Mouse (Mus musculus) liver, adult 2 months (tissue): Measurements from ENCODE around the gene Azi2. TPM values are rescaled to one million over a fixed set of nuclear protein-coding genes. Genes with fewer than 3 reads are reported as not detected.

Source experiments
- DNase-seq: peaks from one replicate; pipeline ENCODE4 v3.0.0-alpha.2; 2011; ENCODE audit warnings: low read depth, low spot score; ENCODE audit errors: extremely low read depth
- H3K27ac ChIP-seq: fragments of 200-500 bp; replicated peaks from 2 replicates; pipeline ENCODE4 v1.5.1; 2012; ENCODE audit warnings: low read depth, mild to moderate bottlenecking, control low read depth, inconsistent platforms, low read length; ENCODE audit not compliant: insufficient read depth
- H3K27me3 ChIP-seq: fragments of 200-500 bp; 2 replicates; pipeline ENCODE4 v1.6.1; 2012; ENCODE audit warnings: mild to moderate bottlenecking, moderate library complexity, low read length, inconsistent platforms; ENCODE audit not compliant: control insufficient read depth, insufficient read depth
- H3K36me3 ChIP-seq: fragments of 200-500 bp; 2 replicates; pipeline ENCODE4 v1.6.1; 2012; ENCODE audit warnings: low read length, inconsistent platforms; ENCODE audit not compliant: control insufficient read depth, insufficient read depth
- H3K4me1 ChIP-seq: fragments of 200-500 bp; 2 replicates; pipeline ENCODE4 v1.6.1; 2011; ENCODE audit warnings: low read length; ENCODE audit not compliant: control insufficient read depth, insufficient read depth
- H3K4me3 ChIP-seq: fragments of 200-500 bp; 2 replicates; pipeline ENCODE4 v1.5.1; 2011; ENCODE audit warnings: low read depth, mild to moderate bottlenecking, control low read depth, low read length, moderate library complexity; ENCODE audit not compliant: insufficient read depth
- H3K79me2 ChIP-seq: fragments of 200-500 bp; 2 replicates; pipeline ENCODE4 v1.6.1; 2012; ENCODE audit warnings: inconsistent platforms, mild to moderate bottlenecking, low read length, moderate library complexity; ENCODE audit not compliant: control insufficient read depth, insufficient read depth
- H3K9ac ChIP-seq: fragments of 200-500 bp; 2 replicates; pipeline ENCODE4 v1.6.1; 2012; ENCODE audit warnings: low read depth, mild to moderate bottlenecking, control low read depth, inconsistent platforms, low read length
- CTCF ChIP-seq: fragments of 200-500 bp; IDR thresholded peaks from 2 replicates; pipeline ENCODE4 v1.5.1; 2011; ENCODE audit warnings: low read depth, low read length, control low read depth
- POLR2A ChIP-seq: fragments of 200-500 bp; IDR thresholded peaks from 2 replicates; pipeline ENCODE4 v1.6.1; 2011; ENCODE audit warnings: low read length, control low read depth; ENCODE audit not compliant: insufficient read depth; ENCODE audit errors: extremely low read depth
- WGBS: fragments of 180-500 bp; shearing (Covaris S2); methylation state at CpG from one replicate; pipeline ENCODE4 v1.1.7; 2018; 5-methylcytosine and 5-hydroxymethylcytosine counted together
- polyA plus RNA-seq: library from polyadenylated mRNA; depleted of rRNA; stranded (reverse); fragments of >200 nt; gene quantifications from 2 replicates; pipeline ENCODE4 v1.2.3, GENCODE M21; 2012; rRNA removed
- total RNA-seq: library from RNA; depleted of rRNA; stranded (reverse); fragments of >200 nt; gene quantifications from 2 replicates; pipeline ENCODE4 v1.2.3, GENCODE M21; 2014; rRNA removed

Gene Azi2
- total RNA-seq (47.0 and 50.9 TPM in 2 replicates), polyA plus RNA-seq (15.6 and 16.1 TPM in 2 replicates)

GRCm38 (mm10) chr9:118040218-118041021, at the start of gene Azi2:
Gene Azi2 (plus strand): TSS chr9:118040499.
- DNase-seq: peak; percentile 91
- Histone ChIP-seq H3K79me2 (peaks cover 8% of the 10 kb centered on the region; the same call in 1 of the 2 replicates), H3K9ac (peak within 1 kb of the TSS; percentile 84), H3K4me1 (peaks cover 3% of the 10 kb centered on the region; the same call in 1 of the 2 replicates), H3K4me3 (peak within 1 kb of the TSS; percentile 77), H3K36me3 (no peaks in the 10 kb centered on the region), H3K27ac (peak within 1 kb of the TSS; percentile 98), H3K27me3 (no peaks in the 10 kb centered on the region)
- WGBS: under 1% methylated on average over 87 of the region's 87 CpGs
- TF ChIP-seq POLR2A: peak; percentile 51; the same call in 1 of the 2 replicates
- TF ChIP-seq CTCF: peak; percentile 88

GRCm38 (mm10) chr9:117996631-117997030, 43.7 kb upstream of the Azi2 start:
- H3K4me3 ChIP-seq: no peak overlapping the region
- no peak overlapping the region for H3K9ac ChIP-seq
- no peaks in the 10 kb centered on the region for H3K79me2 ChIP-seq
- 87% methylated on average over 5 of the region's 5 CpGs for WGBS
- no peak for TF ChIP-seq POLR2A
- no peak for TF ChIP-seq CTCF
- DNase-seq: no peak
- no peaks in the 10 kb centered on the region for H3K27me3 ChIP-seq
- H3K4me1 ChIP-seq: no peaks in the 10 kb centered on the region
- no peak overlapping the region for H3K27ac ChIP-seq
- H3K36me3 ChIP-seq: no peaks in the 10 kb centered on the region

DNA sequence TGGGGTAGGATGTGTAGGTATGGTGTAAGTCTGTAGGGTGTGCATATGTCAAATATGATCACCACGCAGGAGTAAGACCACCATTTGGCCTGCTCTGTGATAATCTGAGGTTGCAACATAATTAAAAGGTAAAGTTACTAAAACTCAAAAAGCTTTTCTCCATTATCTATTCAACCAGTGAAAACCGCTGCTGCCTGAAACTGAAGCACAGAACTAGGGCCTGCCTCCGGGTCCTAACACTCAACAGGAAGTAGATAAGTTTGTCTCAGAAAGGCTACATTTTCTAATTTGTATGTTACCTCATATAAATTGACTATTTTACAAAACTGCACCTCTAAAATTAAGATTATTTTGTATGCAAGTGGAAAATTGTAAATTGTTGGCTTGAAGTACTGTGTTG, 38.8 kb upstream of the Azi2 start:
- H3K4me1 ChIP-seq: no peaks in the 10 kb centered on the region
- H3K27ac ChIP-seq: no peak overlapping the region
- no peak for DNase-seq
- H3K4me3 ChIP-seq: no peak overlapping the region
- WGBS: 84% methylated on average over 3 of the region's 3 CpGs
- no peak overlapping the region for H3K9ac ChIP-seq
- no peaks in the 10 kb centered on the region for H3K79me2 ChIP-seq
- TF ChIP-seq CTCF (no peak), POLR2A (no peak)
- no peaks in the 10 kb centered on the region for H3K36me3 ChIP-seq
- H3K27me3 ChIP-seq: no peaks in the 10 kb centered on the region

DNA sequence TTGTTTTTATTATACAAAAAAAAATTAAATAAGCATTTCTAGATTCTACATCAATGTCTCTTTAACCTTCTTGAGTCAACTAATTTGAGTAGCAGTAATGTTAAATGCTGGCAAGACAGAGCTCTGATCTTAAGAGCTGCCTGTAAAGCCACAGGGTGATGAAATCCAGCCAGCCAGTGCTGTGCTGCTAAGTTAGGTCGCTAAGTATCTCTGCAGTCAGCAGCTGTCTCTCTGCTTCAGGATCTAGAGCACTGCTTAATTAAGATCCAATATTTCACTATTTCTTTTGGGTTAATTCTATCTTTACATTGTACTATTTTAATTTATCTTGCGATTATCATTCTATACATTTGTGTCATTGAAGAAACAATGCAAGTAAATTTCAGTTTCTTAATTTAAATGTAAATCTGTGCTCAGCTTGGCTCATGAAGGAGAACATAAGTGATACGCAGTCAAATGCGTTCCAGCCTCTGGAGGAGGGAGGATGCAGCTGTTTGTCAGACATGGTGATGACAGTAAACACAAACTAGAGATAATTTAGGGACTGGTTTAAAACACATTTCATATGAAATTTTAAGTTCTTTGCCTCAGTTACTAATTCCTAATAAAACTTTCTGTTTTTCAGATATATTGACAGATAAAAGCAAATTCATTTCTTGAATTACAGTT, 36.9 kb upstream of the Azi2 start:
- DNase-seq: no peak
- H3K27me3 ChIP-seq: no peaks in the 10 kb centered on the region
- no peaks in the 10 kb centered on the region for H3K4me1 ChIP-seq
- H3K79me2 ChIP-seq: no peaks in the 10 kb centered on the region
- H3K27ac ChIP-seq: no peak overlapping the region
- no peak overlapping the region for H3K9ac ChIP-seq
- 80% methylated on average over 4 of the region's 4 CpGs for WGBS
- H3K4me3 ChIP-seq: no peak overlapping the region
- no peaks in the 10 kb centered on the region for H3K36me3 ChIP-seq
- no peak for TF ChIP-seq POLR2A
- TF ChIP-seq CTCF: no peak

GRCm38 (mm10) chr9:118003937-118004336, 36.4 kb upstream of the Azi2 start:
- no peaks in the 10 kb centered on the region for H3K36me3 ChIP-seq
- 87% methylated on average over 4 of the region's 4 CpGs for WGBS
- H3K9ac ChIP-seq: no peak overlapping the region
- TF ChIP-seq CTCF (no peak), POLR2A (no peak)
- no peak overlapping the region for H3K4me3 ChIP-seq
- no peaks in the 10 kb centered on the region for H3K4me1 ChIP-seq
- DNase-seq: no peak
- H3K27me3 ChIP-seq: no peaks in the 10 kb centered on the region
- H3K79me2 ChIP-seq: no peaks in the 10 kb centered on the region
- no peak overlapping the region for H3K27ac ChIP-seq
